Mouse (Mus musculus) left cerebral cortex, postnatal 10 days (tissue): ENCODE results near the gene Fads3. TPM values are rescaled to one million over a fixed set of nuclear protein-coding genes. Genes with fewer than 3 reads are reported as not detected.

ENCODE experiments used
- DNase-seq, 2 experiments: peaks; one replicate each; pipeline ENCODE4 v3.0.0; 2021 to 2022; ENCODE audit warnings: low spot score in 2 of 2, mixed read lengths in 1 of 2; ENCODE audit errors: extremely low spot score in 1 of 2
- intact Hi-C: fragments of 180-260 bp; cut with DNase I; formaldehyde crosslinking; loops from one replicate; pipeline ENCODE4 v1.15.1; 2025
- total RNA-seq, 2 experiments: library from RNA; stranded (reverse); gene quantifications; 2 replicates each; pipeline ENCODE4 v1.2.3; 2021

Fads3 gene
- total RNA-seq, 2 experiments from 2014 or later = 49.0 to 49.5 TPM

DNA sequence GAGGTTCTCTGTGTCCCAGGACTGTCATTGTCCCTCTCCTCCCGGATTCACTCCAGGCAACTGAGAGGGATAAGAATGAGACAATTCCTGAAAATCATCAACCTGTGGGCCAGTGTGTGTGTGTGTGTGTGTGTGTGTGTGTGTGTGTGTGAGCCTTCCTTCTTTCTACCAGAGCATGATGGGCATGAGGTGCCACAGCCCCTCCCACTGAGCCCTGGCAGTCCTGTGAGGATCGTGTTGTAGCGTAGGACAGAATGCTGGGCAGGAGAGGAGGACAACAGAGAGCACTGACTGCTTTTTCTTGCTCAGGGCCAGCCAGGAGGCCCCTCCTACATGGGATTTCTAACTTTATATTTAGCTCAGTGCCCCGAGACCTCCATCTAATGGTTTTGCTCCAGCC is 1.4 kb downstream of the Fads3 start:
- no peak for DNase-seq
- intact Hi-C loops = no loop called here

- intact Hi-C loops = no loop called here
- DNase-seq = peak in 1 of 2 experiments; percentile 64
Measured at GRCm38 (mm10) chr19:10043643-10044042, 2.3 kb downstream of the Fads3 start.

- no peak for DNase-seq
- intact Hi-C loops = no loop called here
Measured at GRCm38 (mm10) chr19:10045707-10046106, 4.3 kb downstream of the Fads3 start.

DNA sequence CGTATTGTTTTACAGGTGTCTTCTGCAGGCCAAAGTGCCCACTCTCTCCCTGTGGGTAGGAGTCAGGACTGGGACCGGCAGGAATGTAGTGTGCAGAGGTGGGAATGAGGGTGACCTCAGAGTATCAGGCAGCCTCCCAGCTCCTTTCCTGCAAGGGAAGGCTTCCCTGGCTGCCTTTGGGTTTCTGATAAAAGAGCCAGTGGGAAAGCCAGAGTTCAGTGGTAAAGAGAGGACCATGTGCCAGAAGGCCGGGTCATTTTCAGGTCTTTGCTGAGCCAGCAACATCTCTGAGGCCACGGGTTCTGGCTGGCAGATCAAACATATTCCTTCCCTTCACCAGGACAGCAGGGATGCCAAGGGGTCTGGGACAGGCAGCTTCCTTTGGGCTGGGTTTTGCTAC is 5.0 kb downstream of the Fads3 start:
- no peak for DNase-seq
- intact Hi-C loops = no loop called here

DNA sequence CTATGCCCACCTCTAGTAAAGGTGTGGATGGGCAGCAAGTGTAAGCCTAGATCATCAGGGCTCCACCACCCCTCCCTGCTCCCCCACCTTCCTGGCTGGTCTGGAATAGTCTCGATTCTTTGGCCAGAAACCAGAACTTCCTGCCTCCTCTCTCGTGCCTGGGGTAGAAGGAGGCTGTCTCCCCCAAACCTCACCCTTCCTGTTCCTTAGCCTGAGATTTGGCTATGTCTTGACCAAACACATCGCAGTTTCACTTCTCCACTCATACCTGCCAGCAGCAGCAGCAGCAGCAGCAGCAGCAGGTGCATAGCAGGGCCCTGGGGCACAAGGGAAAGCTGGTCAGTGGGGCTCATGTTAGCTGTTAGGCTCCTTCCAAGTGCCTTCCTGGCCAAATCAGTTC is 5.6 kb downstream of the Fads3 start:
- no peak for DNase-seq
- intact Hi-C loops = no loop called here

DNA sequence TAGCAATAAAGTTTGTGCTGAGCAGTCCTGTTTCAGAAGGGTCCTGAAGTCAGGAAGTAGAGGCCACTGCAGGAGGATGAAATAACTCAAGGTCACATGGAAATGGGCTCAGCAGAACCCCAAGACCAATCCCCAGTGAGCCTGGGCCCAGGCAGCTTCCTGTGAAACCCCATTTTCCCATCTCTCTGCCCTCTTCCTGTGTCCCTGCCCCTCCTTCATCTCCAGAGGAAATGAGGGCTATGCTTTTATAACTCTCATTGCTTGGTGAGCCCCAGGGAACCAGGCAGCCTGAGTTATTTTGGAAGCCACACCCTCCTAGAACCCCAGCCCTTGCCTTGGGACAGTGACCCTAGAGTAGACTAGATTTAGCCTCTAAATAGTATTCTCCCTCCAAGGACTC is 8.2 kb downstream of the Fads3 start:
- intact Hi-C loops = no loop called here
- DNase-seq = no peak

- DNase-seq = no peak
Measured at GRCm38 (mm10) chr19:10050438-10050837, 9.1 kb downstream of the Fads3 start.

GRCm38 (mm10) chr19:10052698-10053097 is 11.3 kb downstream of the Fads3 start:
- intact Hi-C loops = no loop called here
- DNase-seq = no peak

More at GRCm38 (mm10) chr19:10050438-10050837, 9.1 kb downstream of the Fads3 start:
- intact Hi-C loops = no loop called here

GRCm38 (mm10) chr19:10053692-10054260 is 12.4 kb downstream of the Fads3 start:
- intact Hi-C loops = no loop called here
- no peak for DNase-seq

- intact Hi-C loops = no loop called here
- DNase-seq = no peak
Measured at GRCm38 (mm10) chr19:10054361-10055075, 13.1 kb downstream of the Fads3 start.

DNA sequence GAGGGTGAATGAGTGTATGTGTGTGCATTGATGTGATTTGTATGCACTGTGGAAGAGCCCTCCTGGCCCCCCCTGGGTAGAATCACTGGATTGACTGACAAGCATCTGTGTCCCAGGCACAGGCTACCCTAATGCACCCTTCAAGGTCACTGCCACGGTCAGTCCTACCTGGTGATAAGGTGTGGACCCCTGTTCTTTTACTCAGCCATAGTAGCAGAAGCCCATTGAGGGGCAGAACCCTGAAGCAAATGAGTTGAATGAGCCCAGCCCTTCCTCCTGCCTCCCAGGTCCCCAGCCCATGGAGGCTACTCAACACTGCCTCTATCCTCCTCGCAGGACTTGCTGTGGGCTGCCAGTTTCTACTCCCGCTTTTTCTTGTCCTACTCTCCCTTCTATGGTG is 13.9 kb downstream of the Fads3 start:
- DNase-seq = no peak
- intact Hi-C loops = no loop called here

DNA sequence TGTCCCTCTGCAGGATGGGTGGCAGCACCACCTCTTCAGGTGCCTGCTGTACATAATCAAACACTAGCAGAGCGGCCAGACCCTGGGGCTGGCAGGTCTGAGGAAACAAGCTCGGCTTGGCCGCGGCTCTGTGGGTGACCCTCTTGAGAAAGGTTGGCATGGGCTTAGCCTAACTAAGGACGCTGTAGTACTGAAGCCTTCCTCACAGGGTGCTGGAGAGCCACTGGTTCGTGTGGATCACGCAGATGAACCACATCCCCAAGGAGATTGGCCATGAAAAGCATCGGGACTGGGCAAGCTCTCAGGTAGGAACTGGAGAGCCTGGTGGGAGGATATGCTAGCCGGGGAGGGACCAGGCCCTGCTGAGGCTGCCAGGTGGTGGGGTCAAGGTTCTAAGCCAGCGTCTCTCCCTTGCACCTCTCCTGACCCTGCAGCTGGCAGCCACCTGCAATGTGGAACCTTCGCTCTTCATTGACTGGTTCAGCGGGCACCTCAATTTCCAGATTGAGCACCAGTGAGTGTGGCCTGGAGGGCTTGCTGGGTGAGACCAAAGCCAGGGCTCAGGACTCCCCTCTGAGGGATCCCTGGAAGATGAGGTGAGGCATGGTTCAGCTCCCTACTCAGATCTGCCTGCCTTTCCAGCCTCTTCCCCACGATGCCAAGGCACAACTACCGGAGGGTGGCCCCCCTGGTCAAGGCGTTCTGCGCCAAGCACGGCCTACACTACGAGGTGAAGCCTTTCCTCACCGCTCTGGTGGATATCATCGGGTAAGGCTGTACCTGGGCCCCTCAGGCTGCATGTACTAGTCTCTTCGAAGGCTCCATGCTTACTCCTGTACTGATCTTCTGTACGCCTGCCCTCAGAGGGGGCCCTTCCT is 14.7 kb downstream of the Fads3 start:
- intact Hi-C loops = no loop called here
- no peak for DNase-seq

- intact Hi-C loops = no loop called here
- no peak for DNase-seq
Measured at GRCm38 (mm10) chr19:10056686-10057085, 15.3 kb downstream of the Fads3 start.

DNA sequence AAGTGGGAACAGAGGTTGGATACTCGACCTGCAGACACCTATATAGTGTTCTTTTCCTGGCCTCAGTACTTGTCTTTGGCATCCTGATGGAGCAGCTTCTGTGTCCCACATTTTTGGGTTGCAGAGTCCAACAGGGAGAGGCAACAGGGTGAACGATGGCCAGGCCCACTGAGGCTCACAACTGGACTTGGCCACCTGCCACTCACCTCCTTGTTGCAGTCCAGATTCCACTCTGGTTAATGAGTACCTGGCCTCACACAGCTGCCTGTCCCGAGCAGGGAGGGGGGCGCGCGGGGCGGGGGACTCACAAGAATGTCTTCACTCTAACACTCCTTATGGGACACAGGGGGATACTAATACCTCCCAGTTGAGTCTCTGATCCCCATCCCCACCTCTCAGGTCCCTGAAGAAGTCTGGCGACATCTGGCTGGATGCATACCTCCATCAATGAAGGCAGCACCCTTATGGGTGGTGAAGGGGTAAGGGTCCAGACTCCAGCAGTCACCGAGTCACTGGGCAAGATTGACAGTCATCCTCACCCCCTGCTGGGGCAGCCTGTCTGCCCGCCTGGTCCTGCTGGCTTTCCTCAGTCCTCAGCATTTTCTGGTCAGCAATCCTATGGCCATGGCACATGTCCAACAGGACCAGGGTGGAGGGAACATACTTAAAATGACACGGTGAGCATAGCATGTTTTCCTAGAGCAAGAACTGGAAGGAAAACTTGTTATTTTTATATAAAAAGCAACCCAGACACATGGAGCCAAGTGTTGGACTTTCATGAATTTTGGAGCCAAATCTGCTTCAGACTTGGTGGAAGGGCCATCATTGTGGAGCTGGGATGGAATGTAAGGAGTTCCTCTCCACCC is 16.4 kb downstream of the Fads3 start:
- intact Hi-C loops = no loop called here
- DNase-seq = peak in 1 of 2 experiments; percentile 53

DNA sequence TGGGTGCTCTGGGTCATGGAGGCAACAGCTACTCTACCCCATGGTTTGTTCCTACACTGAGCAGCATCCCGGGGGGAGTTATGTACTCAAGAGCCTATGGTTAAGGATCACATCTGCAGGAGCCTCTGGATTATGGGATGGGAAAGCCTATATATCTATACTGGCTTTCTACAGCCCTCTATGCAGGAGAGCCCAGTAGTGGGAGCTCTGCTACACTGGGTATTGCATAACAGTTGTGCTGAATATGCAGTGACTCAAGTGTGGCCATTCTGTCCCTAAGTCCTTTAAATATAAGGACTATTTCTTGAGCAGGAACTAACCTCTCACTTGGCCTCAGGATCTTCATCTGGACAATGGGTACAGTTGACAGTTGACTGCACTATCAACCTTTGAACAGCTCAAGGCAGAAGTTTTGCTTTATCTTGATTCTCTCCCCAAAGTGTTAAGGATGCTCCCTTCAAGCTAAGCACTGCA is 17.0 kb downstream of the Fads3 start:
- intact Hi-C loops = no loop called here
- DNase-seq = no peak

- intact Hi-C loops = no loop called here
- no peak for DNase-seq
Measured at GRCm38 (mm10) chr19:10058876-10059427, 17.6 kb downstream of the Fads3 start.

- intact Hi-C loops = no loop called here
- DNase-seq = peak; percentile 44 to 54
Measured at GRCm38 (mm10) chr19:10059911-10060567, 18.7 kb downstream of the Fads3 start.
